Comparison of ENCODE assay signal across 8 mouse cellular contexts in genomic region chr16:17146772-17147235, GRCm38 (mm10). TPM values are rescaled to one million over a fixed set of nuclear protein-coding genes. Genes with fewer than 3 reads are reported as not detected.
DNase-seq lines count a peak whose midpoint lies in the region; ATAC-seq and TF ChIP-seq lines count a peak whose summit lies in the region.

Ccdc116 (minus strand) TSS chr16:17147229.

- no peaks in the 10 kb centered on the region for H3K79me2 ChIP-seq in C2C12 (ENCODE audit: control insufficient read depth, insufficient read depth)

- H3K9ac ChIP-seq in kidney, embryonic 14.5 days (ENCODE audit: low read depth, low read length) = peak within 1 kb of the TSS; percentile 19
- peak within 1 kb of the TSS; percentile 52 for H3K9ac ChIP-seq in limb, embryonic 14.5 days (ENCODE audit: low read depth, low read length, severe bottlenecking)
- peak within 1 kb of the TSS; percentile 84 for H3K9ac ChIP-seq in midbrain, embryonic 16.5 days (ENCODE audit: low read depth, low read length)

- peak; percentile 83 for ATAC-seq in kidney, embryonic 14.5 days (ENCODE audit: low FRiP score, low TSS enrichment)
- ATAC-seq in limb, embryonic 14.5 days (ENCODE audit: low FRiP score, low read depth) = peak; percentile 87
- ATAC-seq in midbrain, embryonic 16.5 days = peak; percentile 90

- peaks cover 3% of the 10 kb centered on the region for H3K36me3 ChIP-seq in C2C12 (ENCODE audit: control insufficient read depth, insufficient read depth)
- peaks cover 12% of the 10 kb centered on the region for H3K36me3 ChIP-seq in heart, embryonic 10.5 days
- H3K36me3 ChIP-seq in kidney, embryonic 14.5 days (ENCODE audit: control insufficient read depth, insufficient read depth, low read length) = no peaks in the 10 kb centered on the region; the same call in 1 of the 2 replicates
- H3K36me3 ChIP-seq in limb, embryonic 14.5 days (ENCODE audit: control insufficient read depth, insufficient read depth, low read length) = peaks cover 11% of the 10 kb centered on the region
- peaks cover 5% of the 10 kb centered on the region; the same call in 1 of the 2 replicates for H3K36me3 ChIP-seq in midbrain, embryonic 16.5 days (ENCODE audit: control insufficient read depth, insufficient read depth, low read length)
- no peaks in the 10 kb centered on the region for H3K36me3 ChIP-seq in spleen, adult 2 months (ENCODE audit: control insufficient read depth, insufficient read depth, low read length)

- peak within 1 kb of the TSS; percentile 85 for H3K4me2 ChIP-seq in kidney, embryonic 14.5 days (replicated peaks; ENCODE audit: low read depth, low read length)
- peak within 1 kb of the TSS; percentile 100 for H3K4me2 ChIP-seq in limb, embryonic 14.5 days (replicated peaks; ENCODE audit: low read depth, low read length, severe bottlenecking)
- H3K4me2 ChIP-seq in midbrain, embryonic 16.5 days (ENCODE audit: low read length) = peak within 1 kb of the TSS; percentile 91

- no peaks in the 10 kb centered on the region for H3K9me3 ChIP-seq in heart, embryonic 10.5 days
- no peaks in the 10 kb centered on the region for H3K9me3 ChIP-seq in kidney, embryonic 14.5 days (ENCODE audit: control insufficient read depth, low read length)
- no peaks in the 10 kb centered on the region for H3K9me3 ChIP-seq in limb, embryonic 14.5 days (ENCODE audit: control insufficient read depth, low read length)
- no peaks in the 10 kb centered on the region for H3K9me3 ChIP-seq in midbrain, embryonic 16.5 days (replicated peaks; ENCODE audit: control insufficient read depth, low read length, poor library complexity, severe bottlenecking)

- no peaks in the 10 kb centered on the region for H3K79me3 ChIP-seq in C2C12 (ENCODE audit: low read depth)

- under 1% methylated on average over 34 of the region's 34 CpGs for WGBS in heart, embryonic 10.5 days
- under 1% methylated on average over 34 of the region's 34 CpGs for WGBS in kidney, embryonic 14.5 days
- WGBS in limb, embryonic 14.5 days = under 1% methylated on average over 30 of the region's 34 CpGs
- under 1% methylated on average over 34 of the region's 34 CpGs for WGBS in midbrain, embryonic 16.5 days
- under 1% methylated on average over 34 of the region's 34 CpGs for WGBS in spleen, adult 2 months

- peak; percentile 95 for DNase-seq in brain, adult 2 months (ENCODE audit: low read depth, low spot score)
- peak; percentile 94 for DNase-seq in heart, embryonic 10.5 days (ENCODE audit: low spot score)
- peak; percentile 92 for DNase-seq in limb, embryonic 14.5 days (ENCODE audit: low spot score)
- DNase-seq in spleen, adult 2 months (ENCODE audit: low read depth in 1 of 2, low spot score in 2 of 2) = peak; percentile 57 to 65

- H3ac ChIP-seq in C2C12 (ENCODE audit: control insufficient read depth, insufficient read length, low read depth) = peak within 1 kb of the TSS; percentile 61

- H3K4me1 ChIP-seq in embryonic fibroblast, embryonic 13.5 days (ENCODE audit: control insufficient read depth, insufficient read depth, low read length) = no peaks in the 10 kb centered on the region
- H3K4me1 ChIP-seq in heart, embryonic 10.5 days = peaks cover 16% of the 10 kb centered on the region
- H3K4me1 ChIP-seq in kidney, embryonic 14.5 days (ENCODE audit: control insufficient read depth, insufficient read depth, low read length) = peaks cover 11% of the 10 kb centered on the region
- peaks cover 7% of the 10 kb centered on the region for H3K4me1 ChIP-seq in limb, embryonic 14.5 days (ENCODE audit: control insufficient read depth, insufficient read depth, low read length)
- H3K4me1 ChIP-seq in midbrain, embryonic 16.5 days (ENCODE audit: control insufficient read depth, insufficient read depth, low read length) = peaks cover 13% of the 10 kb centered on the region
- peaks cover 6% of the 10 kb centered on the region for H3K4me1 ChIP-seq in spleen, adult 2 months (ENCODE audit: control insufficient read depth, insufficient read depth, insufficient read length)

- no peaks in the 10 kb centered on the region for H3K27me3 ChIP-seq in C2C12 (ENCODE audit: control insufficient read depth, insufficient read depth, insufficient read length)
- no peaks in the 10 kb centered on the region; the same call in 1 of the 2 replicates for H3K27me3 ChIP-seq in heart, embryonic 10.5 days (ENCODE audit: insufficient read depth, poor library complexity, severe bottlenecking)
- no peaks in the 10 kb centered on the region for H3K27me3 ChIP-seq in kidney, embryonic 14.5 days (ENCODE audit: control insufficient read depth, insufficient read depth, low read length)
- H3K27me3 ChIP-seq in limb, embryonic 14.5 days (ENCODE audit: control insufficient read depth, insufficient read depth, low read length) = 0 out of 2 replicates have a peak, but pooled peaks cover 7% of the 10 kb centered on the region
- no peaks in the 10 kb centered on the region for H3K27me3 ChIP-seq in midbrain, embryonic 16.5 days (ENCODE audit: control insufficient read depth, insufficient read depth, low read depth, low read length)
- H3K27me3 ChIP-seq in spleen, adult 2 months (ENCODE audit: control insufficient read depth, insufficient read depth, low read length) = no peaks in the 10 kb centered on the region

- peak; percentile 13 for TF ChIP-seq CTCF in C2C12 (IDR thresholded peaks at IDR 0.05; ENCODE audit: control insufficient read depth, insufficient read depth, insufficient read length)
- TF ChIP-seq CTCF in embryonic fibroblast, embryonic 13.5 days (IDR thresholded peaks at IDR 0.05; ENCODE audit: borderline replicate concordance, insufficient read depth, low read length) = 0 out of 2 replicates have a peak, but pooled peaks have one; percentile 13
- no peak for TF ChIP-seq CTCF in spleen, adult 2 months (IDR thresholded peaks at IDR 0.05; ENCODE audit: extremely low read depth, insufficient read depth, insufficient read length, insufficient replicate concordance)

- H3K4me3 ChIP-seq in C2C12 (ENCODE audit: insufficient read depth, poor library complexity, severe bottlenecking) = peak within 1 kb of the TSS; percentile 36
- H3K4me3 ChIP-seq in embryonic fibroblast, embryonic 13.5 days (ENCODE audit: insufficient read depth, low read length) = peak within 1 kb of the TSS; percentile 72
- peak within 1 kb of the TSS; percentile 74 for H3K4me3 ChIP-seq in heart, embryonic 10.5 days
- H3K4me3 ChIP-seq in kidney, embryonic 14.5 days (ENCODE audit: low read length) = peak within 1 kb of the TSS; percentile 42
- H3K4me3 ChIP-seq in limb, embryonic 14.5 days (replicated peaks; ENCODE audit: low read length) = peak within 1 kb of the TSS; percentile 60
- H3K4me3 ChIP-seq in midbrain, embryonic 16.5 days (ENCODE audit: low read depth, low read length) = peak within 1 kb of the TSS; percentile 73
- peak within 1 kb of the TSS; percentile 83 for H3K4me3 ChIP-seq in spleen, adult 2 months (ENCODE audit: extremely low read depth, insufficient read depth, insufficient read length)

- no peak within 1 kb of the TSS for H3K27ac ChIP-seq in embryonic fibroblast, embryonic 13.5 days (ENCODE audit: insufficient read depth, low read length)
- peak within 1 kb of the TSS; percentile 83 for H3K27ac ChIP-seq in heart, embryonic 10.5 days
- H3K27ac ChIP-seq in kidney, embryonic 14.5 days (ENCODE audit: low read depth, low read length) = no peak within 1 kb of the TSS
- no peak within 1 kb of the TSS for H3K27ac ChIP-seq in limb, embryonic 14.5 days (replicated peaks; ENCODE audit: low read depth, low read length)
- peak within 1 kb of the TSS; percentile 78 for H3K27ac ChIP-seq in midbrain, embryonic 16.5 days (ENCODE audit: low read length)
- H3K27ac ChIP-seq in spleen, adult 2 months (ENCODE audit: insufficient read depth, low read length) = no peak within 1 kb of the TSS

- TF ChIP-seq POLR2A in embryonic fibroblast, embryonic 13.5 days (IDR thresholded peaks at IDR 0.05; ENCODE audit: low read depth, low read length) = peak; percentile 60
- TF ChIP-seq POLR2A in limb, embryonic 14.5 days (IDR thresholded peaks at IDR 0.05; ENCODE audit: borderline replicate concordance, extremely low read depth, insufficient read depth, insufficient read length) = no peak
- no peak for TF ChIP-seq POLR2A in spleen, adult 2 months (IDR thresholded peaks at IDR 0.05; ENCODE audit: low read depth, low read length)

TF ChIP-seq in C2C12, 6 proteins besides CTCF, POLR2A, EP300 and RAD21:
- TF ChIP-seq CEBPB (IDR thresholded peaks at IDR 0.05; ENCODE audit: low read depth) (no peak), MAX (IDR thresholded peaks at IDR 0.05) (peak; percentile 76)
TF ChIP-seq in C2C12: peak in this region for 1.

RNA-seq across cellular contexts. Expression of gene Ccdc116, which starts in this region (rescaled TPM):
- 0.18 TPM for polyA plus RNA-seq in C2C12 (2012; fragmentation: generic; extraction: Trizol)
- polyA plus RNA-seq in embryonic fibroblast, embryonic 13.5 days (2011; ENCODE audit: insufficient read length, low read depth, missing spikeins) = 0.97 and 1.6 TPM in 2 replicates
- 0.36 and 0.55 TPM in 2 replicates for polyA plus RNA-seq in heart, embryonic 10.5 days (2016; fragmentation: Nextera tagmentation; extraction: Ambion mirVana)
- polyA plus RNA-seq in kidney, embryonic 14.5 days (2014; fragmentation: Nextera tagmentation; extraction: Ambion mirVana) = 0.54 and 0.91 TPM in 2 replicates
- polyA plus RNA-seq in limb, embryonic 14.5 days (2012; rRNA removed) = 2.7 and 3.5 TPM in 2 replicates
- 0.54 and 0.94 TPM in 2 replicates for polyA plus RNA-seq in limb, embryonic 14.5 days (2014; fragmentation: Nextera tagmentation; extraction: Ambion mirVana)
- 3.3 and 4.4 TPM in 2 replicates for polyA plus RNA-seq in midbrain, embryonic 16.5 days (2015; fragmentation: Nextera tagmentation; extraction: Ambion mirVana)
- polyA plus RNA-seq in spleen, adult 2 months (2012; rRNA removed) = 1.5 and 2.1 TPM in 2 replicates

Comparison
In these comparisons a context has a peak if more than half of its experiments do, and no peak if none do; other contexts are left out.
1. Peak in DNase-seq, H3K4me3 ChIP-seq and H3K27ac ChIP-seq in heart, embryonic 10.5 days; RNA of the gene not detected or under 1 TPM.
2. Peak in ATAC-seq, H3K4me3 ChIP-seq, H3K9ac ChIP-seq and H3K4me2 ChIP-seq in kidney, embryonic 14.5 days; RNA of the gene not detected or under 1 TPM.
3. H3K9ac ChIP-seq: peak in every context shown above with its lines; median percentile 84 in midbrain, embryonic 16.5 days; 52 in limb, embryonic 14.5 days; 19 in kidney, embryonic 14.5 days.